Mouse (Mus musculus): ENCODE data around the gene Olfr414.
A peak's percentile ranks its signal among the peaks of the same experiment; 100 is the strongest.

Gene Olfr414

DNA sequence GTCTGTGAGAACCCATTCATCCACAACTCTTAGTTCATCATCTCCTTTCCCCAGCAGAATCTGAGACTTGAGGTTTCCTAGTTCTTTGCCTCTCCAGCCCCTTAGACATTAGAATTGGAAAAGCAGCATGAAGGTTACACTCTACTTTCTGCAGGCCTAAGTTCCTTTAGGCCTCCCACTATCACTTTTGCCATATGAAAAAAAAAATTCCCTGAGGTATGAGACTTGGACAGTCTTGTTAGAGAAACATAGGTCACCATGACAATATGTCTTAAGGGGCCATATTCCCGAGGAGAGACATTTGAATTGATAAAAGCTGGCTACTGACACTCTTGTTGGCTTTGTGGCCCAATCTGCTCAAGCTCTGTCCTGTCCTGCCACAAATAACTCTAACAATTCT, at the start of gene Olfr414:
Gene Olfr414 (plus strand): TSS at position 301 of the 400 bp plus-strand sequence.
- DNase-seq (ENCODE audit: low read depth), result no peak

DNA sequence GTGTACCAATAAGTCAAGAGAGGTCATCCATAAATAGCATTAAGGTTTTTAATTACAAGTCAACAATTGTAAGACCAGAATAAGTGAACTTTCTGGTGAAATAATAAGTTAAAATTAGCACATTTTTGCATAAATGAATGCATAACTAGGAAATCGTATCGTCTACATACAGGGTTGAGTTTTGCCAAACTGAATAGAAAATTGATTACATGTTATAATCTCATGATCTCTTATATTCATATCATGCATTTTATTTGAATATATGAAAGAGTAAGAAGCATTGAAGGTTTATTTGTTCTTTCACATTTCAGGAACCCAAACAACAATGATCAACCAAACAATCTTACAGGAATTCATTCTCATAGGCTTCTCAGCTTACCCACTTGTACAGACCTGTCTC, 33.1 kb upstream of the Olfr414 start, which contains the start of gene Olfr248:
Gene Olfr248 (plus strand): TSS at position 301 of the 400 bp plus-strand sequence.
- DNase-seq (ENCODE audit: low read depth), result no peak

DNA sequence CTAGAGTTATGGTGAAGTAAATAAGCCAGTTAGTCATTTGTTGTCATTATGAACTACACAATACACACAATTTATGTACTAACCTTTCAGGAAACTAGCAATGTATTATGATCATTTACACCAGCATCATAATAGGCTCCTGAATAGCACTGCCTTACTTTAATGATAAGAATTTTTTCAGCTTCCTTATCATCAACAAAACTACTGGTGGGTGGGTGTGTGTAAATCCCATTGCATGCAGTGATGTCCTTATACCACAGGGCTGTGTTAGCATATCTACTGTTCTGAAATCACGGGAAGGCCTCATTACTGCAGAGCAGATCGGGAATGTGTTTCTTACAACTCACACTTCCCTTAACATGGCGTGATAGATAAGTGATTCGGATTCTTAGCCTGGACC, 905 bp upstream of the Olfr414 start:
- DNase-seq (ENCODE audit: low read depth), result no peak

DNA sequence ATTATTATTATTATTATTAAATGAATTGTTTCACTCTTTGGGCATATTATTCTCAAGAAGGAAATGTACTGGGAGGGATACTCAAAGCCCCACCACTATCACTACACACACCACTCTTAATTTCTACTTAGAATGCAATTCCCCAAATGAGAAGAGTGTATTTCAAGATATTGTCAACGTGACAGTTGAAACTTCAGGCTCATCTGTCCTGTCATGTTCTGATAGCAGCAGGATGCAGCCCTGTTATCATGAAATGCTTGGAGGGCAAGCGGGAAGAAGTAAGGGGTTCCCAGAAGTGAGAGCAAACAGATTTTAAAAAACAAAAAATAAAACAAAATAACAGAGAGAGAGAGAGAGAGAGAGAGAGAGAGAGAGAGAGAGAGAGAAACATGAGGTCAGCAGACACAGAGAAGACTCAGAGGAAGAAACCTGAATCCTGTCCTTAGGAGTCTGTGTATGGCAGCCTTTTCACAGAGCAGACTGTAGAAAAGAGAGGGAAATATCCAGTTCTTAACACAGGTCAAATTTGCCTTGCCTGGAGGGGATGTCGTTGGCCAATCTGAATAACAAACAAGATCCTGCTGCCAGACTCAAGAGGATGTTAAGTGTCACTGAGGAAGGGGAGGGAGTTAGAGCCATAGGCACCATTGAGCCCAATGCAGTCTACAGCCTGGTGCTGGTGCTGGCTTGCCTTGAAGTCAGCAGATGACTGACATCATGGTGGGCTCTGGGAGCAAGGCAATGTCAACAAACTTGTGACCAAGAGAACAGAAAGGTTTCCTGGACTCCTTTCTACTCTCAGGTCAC, 2.5 kb downstream of the Olfr414 start:
- peak; percentile 50 for DNase-seq (ENCODE audit: low read depth)

DNA sequence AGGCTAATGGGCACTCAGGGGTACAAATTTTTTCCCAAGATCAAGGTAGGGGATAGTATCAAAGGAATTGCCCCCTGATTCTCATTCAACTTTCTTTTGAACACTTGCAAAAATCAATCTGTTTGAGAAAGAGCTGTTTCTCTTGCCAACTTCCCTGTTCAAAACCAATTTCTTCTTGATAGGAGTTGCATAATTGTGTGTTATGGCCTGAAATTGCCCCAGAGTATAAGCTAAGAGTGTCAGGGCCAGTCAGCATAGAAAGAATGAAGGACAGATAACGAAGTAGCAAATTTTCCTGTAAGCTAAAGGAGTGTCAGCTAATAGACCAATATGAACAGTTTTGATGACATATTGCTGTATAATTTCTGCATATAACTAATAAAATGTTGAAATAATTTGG, 3.5 kb downstream of the Olfr414 start:
- no peak for DNase-seq (ENCODE audit: low read depth)

DNA sequence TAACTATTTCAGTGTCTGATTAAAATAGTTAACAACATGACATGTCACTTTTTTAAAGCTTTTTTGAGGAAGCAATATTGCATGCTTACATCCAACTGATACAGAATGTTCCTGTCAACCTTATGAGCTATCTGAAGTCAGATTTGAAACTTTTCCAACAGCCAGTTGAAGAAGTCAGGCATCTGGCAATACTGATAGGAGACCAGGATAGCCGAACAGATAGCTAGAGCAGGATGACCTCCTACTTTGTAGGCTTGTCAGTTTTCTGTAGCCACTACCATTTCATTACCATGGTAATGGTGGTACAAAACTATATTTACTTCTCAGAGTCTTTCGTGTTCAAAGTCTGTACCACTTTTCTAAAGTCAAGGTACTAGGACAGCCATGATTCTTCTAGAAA, 4.5 kb downstream of the Olfr414 start:
- DNase-seq (ENCODE audit: low read depth), result no peak

DNA sequence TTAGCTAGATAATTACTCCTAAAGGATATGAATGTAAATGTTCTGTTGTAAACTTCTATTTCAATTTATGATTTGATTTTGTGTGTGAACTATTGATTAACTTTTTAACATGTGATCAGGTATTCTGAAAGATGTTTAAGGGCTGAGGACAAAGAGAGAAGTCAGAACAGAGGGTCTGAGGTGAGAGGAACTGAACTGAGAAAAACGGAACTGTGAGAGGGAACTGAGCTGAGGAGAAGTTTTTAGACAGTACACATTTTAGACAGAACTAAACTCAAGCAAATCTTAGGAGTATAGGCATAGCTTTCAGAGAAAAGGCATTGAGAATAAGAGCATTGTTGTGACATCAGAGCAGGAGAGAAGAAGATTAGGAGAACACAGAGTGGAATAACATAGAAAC, 10.3 kb downstream of the Olfr414 start:
- no peak for DNase-seq (ENCODE audit: low read depth)

DNA sequence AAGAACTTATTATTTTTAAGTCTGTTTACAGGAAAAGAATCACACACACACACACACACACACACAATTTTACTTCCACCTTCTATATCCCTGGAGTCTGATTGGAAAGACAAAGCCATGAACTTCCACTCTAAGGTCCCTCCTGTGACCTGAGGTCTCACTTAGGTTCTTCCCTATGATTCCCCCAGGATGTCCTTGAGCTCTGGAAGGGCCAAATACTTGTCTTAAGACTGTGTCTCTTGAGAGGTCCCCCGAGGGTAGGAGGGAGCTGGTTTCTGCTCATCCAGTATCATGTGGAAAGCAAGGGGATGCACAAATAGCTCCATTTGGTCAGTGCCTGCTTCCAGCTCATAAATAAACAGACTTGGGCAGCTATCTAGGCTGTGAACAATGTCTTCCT, 17.9 kb downstream of the Olfr414 start, which contains the start of gene Olfr220:
Gene Olfr220 (plus strand): TSS at position 301 of the 400 bp plus-strand sequence.
- no peak for DNase-seq (ENCODE audit: low read depth)

DNA sequence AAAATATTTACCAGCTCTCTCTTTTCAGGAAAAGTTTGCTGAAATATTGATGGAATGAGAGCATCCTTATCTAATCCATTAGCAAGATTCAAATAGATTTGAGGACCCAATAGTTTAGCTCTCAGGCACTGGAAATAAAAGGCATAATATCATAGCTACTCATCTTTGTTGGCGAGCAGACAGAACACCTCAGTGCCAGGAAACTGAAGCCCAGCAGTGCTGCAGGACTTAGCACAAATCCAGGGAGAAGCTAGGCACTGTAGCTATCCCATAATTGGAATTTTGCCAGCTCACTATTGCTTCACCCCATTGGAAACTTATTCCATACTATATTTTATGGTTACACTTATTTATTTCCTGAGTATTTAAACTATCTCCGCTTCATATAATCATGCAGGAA, 31.2 kb downstream of the Olfr414 start:
- DNase-seq (ENCODE audit: low read depth), result no peak

DNA sequence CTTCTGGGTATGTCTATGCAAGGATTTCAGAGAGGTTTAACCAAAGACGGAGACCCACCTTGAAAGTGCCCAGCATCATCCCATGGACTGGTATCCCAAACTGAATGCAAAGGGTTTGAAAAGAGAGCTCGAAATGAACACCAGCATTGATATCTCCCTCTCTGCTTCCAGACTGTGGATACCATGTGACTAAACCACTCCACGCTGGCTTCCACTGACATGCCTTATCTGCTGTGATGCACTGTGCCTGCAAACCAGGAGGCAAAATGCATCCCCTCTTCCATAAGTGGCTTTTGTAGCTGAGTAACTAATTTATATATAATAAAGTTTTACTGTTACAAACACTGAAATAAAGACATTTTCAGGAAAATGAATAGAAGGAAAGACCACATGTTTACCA, 41.5 kb downstream of the Olfr414 start:
- no peak for DNase-seq (ENCODE audit: low read depth)

DNA sequence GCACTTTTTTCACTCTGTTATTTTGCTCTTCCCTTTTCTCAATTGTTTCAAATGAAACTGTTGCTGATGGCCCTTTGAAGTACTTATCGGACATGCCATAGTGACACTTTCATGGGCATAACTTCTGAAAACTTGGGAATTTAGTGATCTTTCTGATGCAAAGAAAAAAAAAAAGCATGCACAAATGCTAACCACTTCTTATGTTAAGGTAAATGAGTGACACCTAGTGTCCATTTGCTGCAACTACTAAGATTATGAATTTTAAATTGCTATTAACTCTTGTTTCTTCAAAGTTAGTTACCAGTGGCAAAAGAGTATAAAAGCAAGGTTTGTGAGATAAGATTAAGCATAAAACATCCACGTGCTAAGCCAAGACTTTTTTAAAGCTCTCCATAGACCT, 42.4 kb downstream of the Olfr414 start:
- peak; percentile 25 for DNase-seq (ENCODE audit: low read depth)

DNA sequence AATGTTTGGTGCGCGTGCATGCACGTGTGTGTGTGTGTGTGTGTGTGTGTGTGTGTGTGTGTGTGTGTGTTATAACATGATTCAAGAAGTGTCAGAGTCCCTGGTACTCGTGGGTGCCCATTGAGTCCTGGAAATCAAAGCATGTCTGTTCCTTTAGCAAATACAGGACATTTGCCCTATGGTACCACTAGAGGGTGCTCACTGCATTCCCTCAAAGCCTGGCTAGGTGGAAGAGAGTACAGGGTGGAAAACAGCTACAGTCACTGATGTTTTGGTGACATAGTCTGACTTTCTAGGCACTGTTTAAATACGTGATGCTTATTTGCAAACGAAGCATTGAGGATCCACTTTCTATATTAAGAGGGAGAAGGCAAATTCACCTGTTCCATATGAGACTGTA, 45.9 kb downstream of the Olfr414 start:
- peak; percentile 21 for DNase-seq (ENCODE audit: low read depth)

DNA sequence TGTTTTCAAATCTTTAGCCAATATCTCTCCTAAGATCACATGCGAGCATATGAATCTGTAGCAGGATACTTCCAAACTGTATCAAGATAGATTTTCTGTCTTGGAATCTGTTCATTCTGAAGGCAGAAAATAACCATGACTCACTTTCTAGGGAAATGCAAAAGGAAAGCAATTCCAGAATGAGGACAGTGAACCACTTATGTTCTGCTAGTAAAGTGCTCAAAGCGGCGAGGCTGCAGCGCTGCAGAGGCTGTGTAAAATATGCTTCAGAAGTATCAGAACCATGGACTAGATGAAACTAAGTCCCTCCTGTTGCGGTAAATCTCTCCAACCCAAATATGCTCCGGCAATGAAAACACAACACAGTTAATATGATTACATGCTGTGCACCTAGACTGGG, 58.7 kb downstream of the Olfr414 start:
- no peak for DNase-seq (ENCODE audit: low read depth)

Measured in c-Kit-positive CD71-positive TER-119-negative erythroid progenitor cells, embryonic 14.5 days (primary cell).